Mouse (Mus musculus) embryonic stem cell, embryonic (primary cell): ENCODE data around the gene Mlycd.

Source experiments
- CTCF ChIA-PET, 4 experiments: fragments of 300-600 bp in 2 of 4; fragments of 350-600 bp in 2 of 4; sonication (Branson Sonifier 250); formaldehyde crosslinking; loops; one replicate each; lab custom pipeline; 2022; ENCODE audit warnings: inconsistent platforms in 2 of 4; lab: Charles Lee
- POLR2A ChIA-PET, 4 experiments: fragments of 300-600 bp in 2 of 4; fragments of 350-600 bp in 2 of 4; sonication (Branson Sonifier 250); formaldehyde crosslinking; loops; one replicate each; lab custom pipeline; 2022; ENCODE audit warnings: antibody characterized with exemption in 4 of 4, inconsistent platforms in 1 of 4; lab: Charles Lee

The Mlycd gene

GRCm38 (mm10) chr8:119422123-119422711, 27.5 kb downstream of the Mlycd start:
- POLR2A ChIA-PET = interaction anchor here (0.6 to 2.2 kb wide), 9 partner anchors 9 to 1109 kb away, joined by 3 to 11 read pairs (median 4); partner anchors contain the start of gene Mbtps1 (in 1 of the 4)
- CTCF ChIA-PET = interaction anchor here (1.0 to 4.2 kb wide), 10 partner anchors 9 to 357 kb away, joined by 3 to 45 read pairs (median 4); no protein-coding TSS in a partner anchor

GRCm38 (mm10) chr8:119423631-119424141, 29.0 kb downstream of the Mlycd start:
- ChIA-PET CTCF (interaction anchor here (0.6 to 4.2 kb wide), 11 partner anchors 8 to 1166 kb away, joined by 3 to 45 read pairs (median 4); no protein-coding TSS in a partner anchor), POLR2A (interaction anchor here in 3 of 4 experiments (0.6 to 2.2 kb wide), 11 partner anchors 11 to 253 kb away, joined by 3 to 11 read pairs (median 3); partner anchors contain the start of genes Mbtps1 (in 1 of the 3), Mlycd (in 1 of the 3) and Taf1c (in 1 of the 3))

- ChIA-PET CTCF (interaction anchor here (0.6 to 4.2 kb wide), 10 partner anchors 9 to 252 kb away, joined by 3 to 45 read pairs (median 4); no protein-coding TSS in a partner anchor), POLR2A (interaction anchor here in 3 of 4 experiments (0.6 to 2.2 kb wide), 14 partner anchors 11 to 252 kb away, joined by 3 to 11 read pairs (median 3); partner anchors contain the start of genes Mbtps1 (in 1 of the 3), Mlycd (in 1 of the 3) and Taf1c (in 1 of the 3))
Observed at GRCm38 (mm10) chr8:119424199-119424733, 29.6 kb downstream of the Mlycd start.

- ChIA-PET POLR2A (interaction anchor here in 3 of 4 experiments (0.6 to 2.1 kb wide), 7 partner anchors 12 to 617 kb away, joined by 3 to 8 read pairs (median 4); partner anchors contain the start of genes Mbtps1 (in 1 of the 3), Mlycd (in 1 of the 3) and Taf1c (in 1 of the 3)), CTCF (interaction anchor here in 3 of 4 experiments (0.5 to 4.2 kb wide), 6 partner anchors 12 to 1453 kb away, joined by 3 to 45 read pairs (median 8); no protein-coding TSS in a partner anchor)
Observed at GRCm38 (mm10) chr8:119424740-119425139, 30.1 kb downstream of the Mlycd start.

GRCm38 (mm10) chr8:119425533-119425932, 30.9 kb downstream of the Mlycd start:
- ChIA-PET POLR2A (no interaction called here), CTCF (interaction anchor here in 3 of 4 experiments (1.0 to 1.3 kb wide), 3 partner anchors 13 kb away, joined by 3 to 5 read pairs (median 3); no protein-coding TSS in a partner anchor)

- POLR2A ChIA-PET = interaction anchor here in 2 of 4 experiments (0.5 to 1.5 kb wide), 2 partner anchors 132 to 214 kb away, joined by 3 read pairs; partner anchors contain the start of gene Mbtps1 (in 1 of the 2)
- CTCF ChIA-PET = interaction anchor here (0.5 to 1.3 kb wide), 6 partner anchors 13 to 1880 kb away, joined by 3 to 5 read pairs (median 4); no protein-coding TSS in a partner anchor
Observed at GRCm38 (mm10) chr8:119426069-119426735, 31.5 kb downstream of the Mlycd start.

GRCm38 (mm10) chr8:119427634-119428349, 33.1 kb downstream of the Mlycd start:
- ChIA-PET POLR2A (interaction anchor here in 3 of 4 experiments (0.6 to 1.4 kb wide), 4 partner anchors 13 to 147 kb away, joined by 3 to 8 read pairs (median 5); no protein-coding TSS in a partner anchor), CTCF (interaction anchor here in 3 of 4 experiments (0.6 to 1.8 kb wide), 8 partner anchors 13 to 251 kb away, joined by 3 to 10 read pairs (median 6); no protein-coding TSS in a partner anchor)

GRCm38 (mm10) chr8:119428350-119428740, 33.7 kb downstream of the Mlycd start:
- ChIA-PET POLR2A (interaction anchor here in 3 of 4 experiments (0.7 to 1.4 kb wide), 3 partner anchors 12 to 146 kb away, joined by 3 to 7 read pairs (median 3); no protein-coding TSS in a partner anchor), CTCF (interaction anchor here in 3 of 4 experiments (0.6 to 1.8 kb wide), 8 partner anchors 13 to 474 kb away, joined by 3 to 10 read pairs (median 6); no protein-coding TSS in a partner anchor)

- ChIA-PET CTCF (interaction anchor here in 3 of 4 experiments (0.6 to 1.8 kb wide), 8 partner anchors 13 to 475 kb away, joined by 3 to 10 read pairs (median 5); no protein-coding TSS in a partner anchor), POLR2A (no interaction called here)
Observed at GRCm38 (mm10) chr8:119428766-119429327, 34.2 kb downstream of the Mlycd start.

- POLR2A ChIA-PET = interaction anchor here in 1 of 4 experiments (0.6 to 1.0 kb wide), 2 partner anchors 11 to 12 kb away, joined by 4 read pairs; no protein-coding TSS in a partner anchor
- CTCF ChIA-PET = interaction anchor here in 2 of 4 experiments (1.1 to 2.5 kb wide), 3 partner anchors 11 to 17 kb away, joined by 3 to 11 read pairs (median 6); no protein-coding TSS in a partner anchor
Observed at GRCm38 (mm10) chr8:119429552-119429951, 34.9 kb downstream of the Mlycd start.

- ChIA-PET CTCF (interaction anchor here (0.6 to 2.8 kb wide), 6 partner anchors 10 to 259 kb away, joined by 3 to 12 read pairs (median 4); no protein-coding TSS in a partner anchor), POLR2A (interaction anchor here in 2 of 4 experiments (0.6 to 1.0 kb wide), 4 partner anchors 10 to 133 kb away, joined by 3 to 4 read pairs (median 4); no protein-coding TSS in a partner anchor)
Observed at GRCm38 (mm10) chr8:119430250-119430649, 35.6 kb downstream of the Mlycd start.

GRCm38 (mm10) chr8:119430690-119431089, 36.0 kb downstream of the Mlycd start:
- ChIA-PET CTCF (interaction anchor here (0.6 to 2.8 kb wide), 7 partner anchors 10 to 336 kb away, joined by 3 to 12 read pairs (median 6); no protein-coding TSS in a partner anchor), POLR2A (interaction anchor here in 2 of 4 experiments (0.7 to 1.0 kb wide), 3 partner anchors 10 to 133 kb away, joined by 3 to 4 read pairs (median 3); no protein-coding TSS in a partner anchor)

- ChIA-PET POLR2A (interaction anchor here in 2 of 4 experiments (0.6 to 1.4 kb wide), 5 partner anchors 9 to 1832 kb away, joined by 3 to 6 read pairs (median 3); partner anchors contain the start of gene Mbtps1 (in 1 of the 2)), CTCF (interaction anchor here in 3 of 4 experiments (0.5 to 2.8 kb wide), 7 partner anchors 8 to 190 kb away, joined by 3 to 12 read pairs (median 6); partner anchors contain the start of gene Mbtps1 (in 1 of the 3))
Observed at GRCm38 (mm10) chr8:119432372-119432771, 37.7 kb downstream of the Mlycd start.

GRCm38 (mm10) chr8:119433582-119434174, 39.0 kb downstream of the Mlycd start, which contains the start of gene Osgin1:
Osgin1 (plus strand) TSS chr8:119434124.
- CTCF ChIA-PET = interaction anchor here in 2 of 4 experiments (0.6 to 0.7 kb wide), 2 partner anchors 21 to 265 kb away, joined by 3 to 5 read pairs; no protein-coding TSS in a partner anchor
- POLR2A ChIA-PET = no interaction called here

GRCm38 (mm10) chr8:119434569-119434968, 39.9 kb downstream of the Mlycd start:
- ChIA-PET CTCF (interaction anchor here in 2 of 4 experiments (0.7 to 1.5 kb wide), 3 partner anchors 22 to 234 kb away, joined by 3 to 4 read pairs (median 3); no protein-coding TSS in a partner anchor), POLR2A (no interaction called here)
